Mouse (Mus musculus) embryonic facial prominence, embryonic 13.5 days (tissue): ENCODE results near the gene Tmem135. TPM values are rescaled to one million over a fixed set of nuclear protein-coding genes. Genes with fewer than 3 reads are reported as not detected.

Experiments used
- ATAC-seq: fragments of 200-750 bp; cut with Nextera tagmentation; 2 replicates; pipeline ENCODE4 v1.8.0; 2017; ENCODE audit warnings: low read depth; ENCODE audit not compliant: insufficient number of reproducible peaks, insufficient read depth, low FRiP score, low TSS enrichment
- H3K27ac ChIP-seq: fragments of 300-500 bp; sonication (generic); 2 replicates; pipeline ENCODE4 v1.5.1; 2015; ENCODE audit warnings: moderate library complexity, mild to moderate bottlenecking, inconsistent platforms
- H3K27me3 ChIP-seq: fragments of 300-500 bp; sonication (generic); 2 replicates; pipeline ENCODE4 v1.6.1; 2015; ENCODE audit warnings: mild to moderate bottlenecking, inconsistent platforms
- H3K36me3 ChIP-seq: fragments of 300-500 bp; sonication (generic); 2 replicates; pipeline ENCODE4 v1.6.1; 2015; ENCODE audit warnings: mild to moderate bottlenecking, inconsistent platforms
- H3K4me1 ChIP-seq: fragments of 300-500 bp; sonication (generic); 2 replicates; pipeline ENCODE4 v1.6.1; 2015; ENCODE audit warnings: inconsistent platforms
- H3K4me2 ChIP-seq: fragments of 300-500 bp; sonication (generic); 2 replicates; pipeline ENCODE4 v1.6.1; 2015; ENCODE audit warnings: moderate library complexity, mild to moderate bottlenecking, inconsistent platforms
- H3K4me3 ChIP-seq: fragments of 300-500 bp; sonication (generic); 2 replicates; pipeline ENCODE4 v1.5.1; 2015; ENCODE audit warnings: mild to moderate bottlenecking, inconsistent platforms
- H3K9ac ChIP-seq: fragments of 300-500 bp; sonication (generic); 2 replicates; pipeline ENCODE4 v1.6.1; 2015; ENCODE audit warnings: mild to moderate bottlenecking, inconsistent platforms
- H3K9me3 ChIP-seq: fragments of 300-500 bp; sonication (generic); 2 replicates; pipeline ENCODE4 v1.6.1; 2016; ENCODE audit warnings: inconsistent platforms
- WGBS: fragments of 180-500 bp; shearing (Covaris S2); methylation state at CpG from one replicate; pipeline ENCODE4 v1.1.7; 2015; ENCODE audit warnings: mixed read lengths; 5-methylcytosine and 5-hydroxymethylcytosine counted together
- polyA plus RNA-seq: library from polyadenylated mRNA; unstranded; fragments of >200 nt; fragmentation: Nextera tagmentation; extraction: Ambion mirVana; gene quantifications from 2 replicates; pipeline ENCODE4 v1.2.1, GENCODE M21; 2015

Tmem135 gene
- polyA plus RNA-seq, 1 experiment from 2014 or later = 24.0 TPM

DNA sequence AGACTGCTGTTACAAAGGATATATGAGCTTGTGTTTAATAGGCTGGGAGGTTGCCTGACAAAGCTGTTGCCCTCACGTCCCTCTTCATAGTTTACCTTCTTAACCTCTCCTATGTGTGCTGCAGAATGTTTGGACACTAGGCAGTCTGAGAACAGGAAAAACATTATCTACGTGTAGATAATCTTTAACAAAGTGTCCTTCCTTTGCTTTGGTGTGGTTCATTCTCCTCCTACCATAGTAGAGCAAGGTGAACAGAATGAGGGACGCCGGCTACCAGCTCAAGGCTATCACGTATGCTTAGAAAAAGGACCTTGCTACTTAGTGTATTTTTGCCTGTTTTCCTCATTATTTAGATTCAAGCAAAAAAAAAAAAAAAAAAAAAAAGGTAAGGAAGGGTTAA lies 24.8 kb upstream of the Tmem135 start:
- Histone ChIP-seq H3K9ac (no peak overlapping the region), H3K4me2 (no peak overlapping the region), H3K27ac (no peak overlapping the region), H3K27me3 (peaks cover 4% of the 10 kb centered on the region; the same call in 1 of the 2 replicates), H3K4me1 (peaks cover 30% of the 10 kb centered on the region), H3K4me3 (no peak overlapping the region), H3K9me3 (no peaks in the 10 kb centered on the region), H3K36me3 (no peaks in the 10 kb centered on the region)
- WGBS = 82% methylated on average over 5 of the region's 5 CpGs
- ATAC-seq = no peak

DNA sequence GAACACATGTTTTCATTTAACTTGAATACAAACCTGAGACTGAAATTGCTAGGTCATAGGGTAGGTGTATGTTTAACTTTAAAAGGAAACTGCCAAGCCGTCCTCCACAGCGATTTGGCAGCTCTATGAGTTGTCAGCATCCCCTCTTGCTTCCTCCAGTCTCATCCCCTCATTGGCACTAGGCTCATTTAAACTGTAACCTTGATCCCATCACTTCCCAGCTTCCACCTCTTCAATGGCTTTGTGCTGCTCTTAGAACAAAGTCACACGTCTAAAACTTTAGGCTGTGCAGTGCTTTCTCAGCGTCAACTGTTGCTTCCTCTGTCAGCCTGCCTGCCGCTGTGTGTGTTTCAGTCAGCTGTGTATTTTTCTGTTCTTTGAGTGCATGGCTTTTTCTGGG lies 23.1 kb upstream of the Tmem135 start:
- Histone ChIP-seq H3K9ac (no peak overlapping the region), H3K4me3 (no peak overlapping the region), H3K9me3 (no peaks in the 10 kb centered on the region), H3K27me3 (peaks cover 4% of the 10 kb centered on the region; the same call in 1 of the 2 replicates), H3K4me1 (peaks cover 23% of the 10 kb centered on the region), H3K27ac (no peak overlapping the region), H3K36me3 (no peaks in the 10 kb centered on the region), H3K4me2 (no peak overlapping the region)
- 25% methylated on average over 5 of the region's 5 CpGs for WGBS
- no peak for ATAC-seq

DNA sequence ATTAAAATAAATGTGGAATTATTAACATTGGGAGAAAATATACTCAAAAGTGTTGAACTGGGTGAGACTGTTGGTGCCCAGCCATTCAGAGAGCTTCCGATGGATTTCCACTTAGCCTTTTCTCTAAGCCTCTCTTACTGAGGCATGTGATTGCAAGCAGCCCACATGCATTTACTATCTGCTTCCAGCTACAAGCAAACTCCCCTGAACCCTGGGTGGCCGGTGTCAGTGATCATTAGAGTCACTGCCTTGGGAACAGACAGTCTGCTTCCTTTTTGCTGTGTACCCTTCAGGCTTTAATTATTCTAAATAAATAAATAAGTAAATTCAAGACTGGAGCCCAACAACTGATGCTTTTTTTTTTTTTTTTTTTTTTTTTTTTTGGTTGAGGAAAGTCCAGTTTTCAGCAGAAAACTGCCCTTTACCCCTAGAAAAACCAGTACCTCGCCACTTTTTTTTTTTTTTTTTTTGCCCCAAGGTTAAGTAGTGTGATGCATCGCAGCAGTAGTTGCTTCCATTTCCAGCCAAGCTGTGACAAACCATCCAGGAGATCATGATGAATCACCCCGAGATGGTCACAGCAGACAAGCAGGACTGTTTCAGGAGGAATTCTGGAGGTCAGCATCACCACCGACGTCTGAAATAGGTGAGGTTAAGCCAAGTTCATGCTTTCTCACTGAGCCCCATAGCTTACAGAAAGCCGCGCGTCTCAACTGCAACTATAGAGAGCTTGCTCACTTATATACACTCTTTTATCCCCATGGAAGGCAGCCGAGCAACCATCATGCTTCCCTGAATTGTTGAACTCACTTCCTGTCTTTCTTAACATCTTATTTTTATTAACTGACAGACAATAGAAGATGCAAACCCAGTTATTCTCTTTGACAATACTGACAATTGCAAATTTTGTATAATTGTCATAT lies 22.0 kb upstream of the Tmem135 start:
- Histone ChIP-seq H3K4me3 (no peak overlapping the region), H3K9ac (no peak overlapping the region), H3K4me2 (no peak overlapping the region), H3K9me3 (no peaks in the 10 kb centered on the region), H3K27ac (no peak overlapping the region), H3K36me3 (no peaks in the 10 kb centered on the region), H3K4me1 (peaks cover 23% of the 10 kb centered on the region), H3K27me3 (peaks cover 4% of the 10 kb centered on the region; the same call in 1 of the 2 replicates)
- ATAC-seq = no peak
- whole genome bisulfite sequencing = 26% methylated on average over 11 of the region's 11 CpGs

DNA sequence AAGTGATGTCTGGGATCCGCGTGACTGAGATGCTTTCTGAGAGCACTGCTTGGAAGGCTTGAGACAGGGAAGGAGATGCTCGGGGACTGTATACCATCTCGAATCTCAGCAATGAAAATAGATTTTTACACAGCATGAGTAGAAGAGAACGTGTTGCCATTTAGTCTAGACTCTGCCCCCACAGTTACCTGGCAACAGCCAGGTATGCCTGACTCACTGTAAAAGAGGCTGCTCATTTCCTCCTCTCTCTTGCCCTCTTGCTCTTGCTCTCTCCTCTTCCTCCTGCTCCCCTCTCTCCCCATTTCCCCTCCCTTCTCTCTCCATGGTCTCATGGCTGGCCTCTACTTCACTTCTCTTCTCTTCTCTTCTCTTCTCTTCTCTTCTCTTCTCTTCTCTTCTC lies 20.6 kb upstream of the Tmem135 start:
- no peak for ATAC-seq
- Histone ChIP-seq H3K9me3 (no peaks in the 10 kb centered on the region), H3K27ac (no peak overlapping the region), H3K4me1 (peaks cover 23% of the 10 kb centered on the region), H3K4me2 (no peak overlapping the region), H3K9ac (no peak overlapping the region), H3K4me3 (no peak overlapping the region), H3K27me3 (peaks cover 4% of the 10 kb centered on the region; the same call in 1 of the 2 replicates), H3K36me3 (no peaks in the 10 kb centered on the region)
- 78% methylated on average over 5 of the region's 5 CpGs for WGBS

DNA sequence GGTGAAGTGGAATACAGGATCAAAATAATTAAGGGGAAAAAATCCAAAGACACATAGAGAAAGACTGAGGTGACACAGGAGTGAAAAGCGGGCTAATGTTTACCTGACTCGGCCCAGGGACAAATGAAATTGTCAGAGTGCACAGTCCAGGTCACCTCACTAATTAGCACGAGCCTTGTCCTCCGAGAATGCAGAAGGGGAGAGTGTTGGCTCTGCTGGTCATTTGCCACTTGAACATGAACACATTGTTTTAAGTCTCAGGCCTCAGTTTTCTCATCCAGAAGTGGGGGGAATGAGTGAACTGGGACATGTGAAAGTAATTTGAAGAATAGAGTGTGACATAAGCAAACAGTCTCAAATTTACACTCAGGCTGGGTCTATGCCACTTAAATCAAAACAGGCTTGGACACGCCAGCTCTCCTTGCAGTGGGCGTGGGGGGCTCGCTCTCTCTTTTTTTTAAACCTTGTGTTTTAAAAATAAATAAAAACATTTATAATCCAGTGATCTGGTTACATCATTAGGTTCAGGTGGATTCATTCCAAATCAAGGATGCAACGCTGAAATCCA lies 19.8 kb upstream of the Tmem135 start:
- H3K9me3 ChIP-seq = no peaks in the 10 kb centered on the region
- WGBS = 18% methylated on average over 8 of the region's 8 CpGs
- H3K9ac ChIP-seq = no peak overlapping the region
- H3K36me3 ChIP-seq = no peaks in the 10 kb centered on the region
- peaks cover 23% of the 10 kb centered on the region for H3K4me1 ChIP-seq
- H3K27ac ChIP-seq = no peak overlapping the region
- peaks cover 4% of the 10 kb centered on the region; the same call in 1 of the 2 replicates for H3K27me3 ChIP-seq
- H3K4me2 ChIP-seq = no peak overlapping the region
- no peak overlapping the region for H3K4me3 ChIP-seq
- ATAC-seq = no peak

DNA sequence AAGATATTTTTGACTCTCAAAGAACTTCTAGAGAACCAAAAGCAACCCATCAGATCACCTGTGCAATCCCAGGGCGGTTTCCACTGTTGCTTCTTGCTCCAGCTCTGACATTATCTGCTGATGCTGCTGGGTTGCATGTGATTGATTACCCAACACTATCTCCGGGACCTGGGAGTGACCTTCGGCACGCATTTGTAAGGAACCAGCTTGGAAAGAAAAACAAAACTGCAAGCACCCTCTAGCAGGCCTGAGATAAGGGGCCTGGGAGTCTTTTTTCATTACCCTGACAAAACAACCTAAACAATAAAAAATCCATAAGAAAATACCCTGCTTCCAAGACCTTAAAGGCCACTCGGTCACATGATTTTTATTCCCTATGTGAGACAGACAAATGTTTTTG lies 19.2 kb upstream of the Tmem135 start:
- H3K27ac ChIP-seq = no peak overlapping the region
- 19% methylated on average over 5 of the region's 5 CpGs for WGBS

DNA sequence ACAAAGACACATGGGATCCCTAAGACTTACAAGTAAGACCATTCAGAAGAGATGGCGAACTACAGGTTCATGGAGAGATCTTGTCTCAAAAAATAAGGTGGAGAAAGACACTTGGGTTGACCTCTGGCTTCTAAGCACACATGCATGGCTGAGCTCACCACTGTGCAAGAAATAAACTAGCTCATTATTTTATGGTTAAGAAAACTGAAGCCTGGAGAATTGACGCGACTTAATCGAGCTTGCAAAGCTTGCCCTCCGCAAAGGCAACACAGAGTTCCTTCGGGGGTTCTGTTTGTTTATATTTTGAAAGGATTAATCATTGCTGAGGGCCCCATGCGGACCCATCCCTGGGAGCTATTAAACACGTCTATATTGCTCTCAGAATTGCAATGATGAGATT lies 18.6 kb upstream of the Tmem135 start:
- Histone ChIP-seq H3K9me3 (no peaks in the 10 kb centered on the region), H3K27me3 (peaks cover 4% of the 10 kb centered on the region; the same call in 1 of the 2 replicates), H3K27ac (no peak overlapping the region), H3K9ac (no peak overlapping the region), H3K4me3 (no peak overlapping the region), H3K4me1 (peaks cover 23% of the 10 kb centered on the region), H3K36me3 (no peaks in the 10 kb centered on the region), H3K4me2 (no peak overlapping the region)
- 50% methylated on average over 8 of the region's 8 CpGs for WGBS
- no peak for ATAC-seq

More for the DNA sequence above, 19.2 kb upstream of the Tmem135 start:
- Histone ChIP-seq H3K4me3 (no peak overlapping the region), H3K9ac (no peak overlapping the region), H3K27me3 (peaks cover 4% of the 10 kb centered on the region; the same call in 1 of the 2 replicates), H3K9me3 (no peaks in the 10 kb centered on the region), H3K36me3 (no peaks in the 10 kb centered on the region), H3K4me1 (peaks cover 23% of the 10 kb centered on the region), H3K4me2 (no peak overlapping the region)
- no peak for ATAC-seq

DNA sequence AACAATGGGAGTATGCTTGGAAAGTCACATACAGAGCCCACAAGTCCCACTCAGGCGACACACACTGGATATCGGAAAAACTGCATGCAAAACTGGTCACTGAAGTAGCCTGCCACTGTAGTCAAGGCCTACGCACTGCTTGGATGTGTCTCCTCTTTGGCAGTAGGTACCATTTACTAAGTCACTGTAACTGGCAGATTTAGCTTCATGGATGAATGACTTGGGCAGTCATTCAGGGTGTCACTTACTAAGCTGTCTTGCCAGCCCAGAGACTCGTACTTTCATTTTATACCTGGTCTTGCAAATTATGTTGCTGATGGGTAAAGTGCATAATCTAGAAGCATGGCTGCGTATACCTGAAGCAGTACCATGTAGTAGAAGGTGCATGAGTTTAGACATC lies 17.3 kb upstream of the Tmem135 start:
- no peak overlapping the region for H3K4me2 ChIP-seq
- H3K9ac ChIP-seq = no peak overlapping the region
- WGBS = 94% methylated on average over 5 of the region's 5 CpGs
- H3K4me3 ChIP-seq = no peak overlapping the region
- peaks cover 16% of the 10 kb centered on the region for H3K4me1 ChIP-seq
- no peak overlapping the region for H3K27ac ChIP-seq
- H3K27me3 ChIP-seq = peaks cover 9% of the 10 kb centered on the region
- H3K9me3 ChIP-seq = no peaks in the 10 kb centered on the region
- H3K36me3 ChIP-seq = no peaks in the 10 kb centered on the region
- no peak for ATAC-seq

DNA sequence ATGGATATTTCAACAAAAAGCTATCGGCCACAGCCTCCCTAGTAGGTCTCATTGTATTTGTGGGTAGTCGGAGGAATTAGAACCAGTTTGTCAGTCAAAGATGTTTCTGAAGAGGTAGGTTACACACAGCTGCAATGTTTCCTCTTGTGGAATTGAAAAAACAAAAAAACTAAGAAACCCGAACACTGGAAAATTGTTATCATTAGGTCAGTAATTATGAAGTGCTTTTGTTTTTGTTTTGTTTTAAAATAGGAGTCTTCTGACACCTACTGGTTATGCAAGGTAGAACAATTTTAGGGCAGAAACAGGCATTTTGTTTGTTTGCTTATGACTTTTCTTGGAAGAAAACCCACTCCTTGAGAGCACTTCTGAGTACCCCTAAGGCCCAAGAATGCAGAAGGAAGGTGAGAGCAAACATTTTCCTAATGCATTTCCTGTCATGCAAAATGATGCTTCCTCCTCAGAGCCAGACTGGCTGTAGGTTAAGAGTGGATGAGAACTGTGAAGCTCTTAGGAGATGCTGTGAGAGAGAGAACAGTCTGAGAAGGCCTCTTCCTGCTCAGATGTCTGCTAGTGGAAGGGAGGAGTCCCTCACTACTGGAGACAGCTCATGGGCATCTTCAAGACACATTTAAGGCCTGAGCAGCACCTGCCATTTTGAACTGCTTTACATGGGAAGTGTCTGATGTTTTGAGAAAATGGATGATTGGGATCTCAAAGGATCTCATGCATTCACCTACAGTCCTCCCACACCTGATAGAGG lies 15.1 kb upstream of the Tmem135 start:
- Histone ChIP-seq H3K4me1 (peaks cover 10% of the 10 kb centered on the region), H3K27me3 (peaks cover 6% of the 10 kb centered on the region), H3K9ac (no peak overlapping the region), H3K4me3 (no peak overlapping the region), H3K27ac (no peak overlapping the region), H3K9me3 (no peaks in the 10 kb centered on the region), H3K4me2 (peak overlapping the region; percentile 30), H3K36me3 (no peaks in the 10 kb centered on the region)
- ATAC-seq = no peak
- 43% methylated on average over 3 of the region's 3 CpGs for WGBS

DNA sequence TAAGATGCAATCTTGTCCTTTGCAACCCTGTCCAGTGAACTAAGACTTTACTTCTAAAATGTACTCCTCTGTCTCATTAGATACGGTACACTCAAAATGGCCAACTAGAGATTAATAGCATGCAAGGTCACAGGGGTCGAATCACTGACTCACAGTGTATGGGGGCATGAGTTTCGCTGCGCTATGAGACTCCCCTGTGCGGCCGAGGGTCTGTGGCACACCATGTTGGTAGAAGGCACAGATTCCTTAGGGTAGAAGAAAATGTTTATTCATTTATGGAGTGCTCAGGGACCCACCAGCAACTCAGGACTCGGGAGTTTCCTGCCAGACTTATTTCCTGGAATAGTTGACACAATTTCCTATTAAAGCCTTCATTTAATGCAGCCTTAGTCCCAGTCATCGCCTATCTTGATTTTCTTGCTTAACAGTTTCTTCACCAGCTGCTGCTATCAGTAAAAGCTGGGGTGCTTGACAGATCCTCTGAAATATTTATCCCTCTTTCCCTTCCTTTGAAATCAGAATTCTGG lies 14.2 kb upstream of the Tmem135 start:
- Histone ChIP-seq H3K4me1 (peaks cover 5% of the 10 kb centered on the region; the same call in 1 of the 2 replicates), H3K4me2 (no peak overlapping the region), H3K27ac (no peak overlapping the region), H3K4me3 (no peak overlapping the region), H3K36me3 (no peaks in the 10 kb centered on the region), H3K9ac (no peak overlapping the region), H3K9me3 (no peaks in the 10 kb centered on the region), H3K27me3 (peaks cover 6% of the 10 kb centered on the region)
- WGBS = 70% methylated on average over 8 of the region's 8 CpGs
- ATAC-seq = 0 out of 2 replicates have a peak, but pooled peaks have one; percentile 10

DNA sequence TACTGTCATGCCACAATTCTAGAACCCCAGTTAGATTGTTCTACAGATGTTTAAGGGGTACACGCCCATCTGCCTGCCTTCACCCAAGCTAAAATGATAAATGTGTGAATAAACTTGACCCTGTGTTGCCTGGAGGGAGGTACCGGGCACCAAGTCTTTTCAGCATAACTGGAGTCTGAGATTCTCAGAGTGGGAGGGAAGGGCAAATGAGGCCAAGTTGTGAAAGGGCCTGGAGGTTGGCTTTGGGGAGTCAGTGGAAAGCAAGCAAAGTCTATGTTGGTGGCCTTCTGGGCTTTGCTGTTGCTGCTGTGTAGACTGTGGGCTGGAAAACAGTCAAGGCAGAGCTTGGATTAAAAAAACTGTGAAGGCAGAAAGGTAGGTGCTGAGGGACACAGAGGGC lies 13.7 kb upstream of the Tmem135 start:
- Histone ChIP-seq H3K9ac (no peak overlapping the region), H3K9me3 (no peaks in the 10 kb centered on the region), H3K4me1 (peaks cover 5% of the 10 kb centered on the region; the same call in 1 of the 2 replicates), H3K27ac (no peak overlapping the region), H3K36me3 (no peaks in the 10 kb centered on the region), H3K4me3 (no peak overlapping the region), H3K27me3 (peaks cover 6% of the 10 kb centered on the region), H3K4me2 (no peak overlapping the region)
- WGBS = 77% methylated on average over 2 of the region's 2 CpGs
- ATAC-seq = no peak
